Mouse (Mus musculus) stomach, postnatal 0 days (tissue): Measurements from ENCODE around the gene Pacsin3. TPM values are rescaled to one million over a fixed set of nuclear protein-coding genes. Genes with fewer than 3 reads are reported as not detected.
A peak's percentile ranks its signal among the peaks of the same experiment; 100 is the strongest.

ENCODE experiments used
- ATAC-seq: fragments of 200-750 bp; cut with Nextera tagmentation; 2 replicates; pipeline ENCODE4 v1.8.0; 2017; ENCODE audit not compliant: low FRiP score, low TSS enrichment
- DNase-seq: peaks from one replicate; pipeline ENCODE4 v3.0.0-alpha.2; 2016; ENCODE audit warnings: low spot score
- H3K27ac ChIP-seq: fragments of 300-500 bp; sonication (generic); replicated peaks from 2 replicates; pipeline ENCODE4 v1.5.1; 2014; ENCODE audit warnings: mild to moderate bottlenecking, control low read depth
- H3K27me3 ChIP-seq: fragments of 300-500 bp; sonication (generic); 2 replicates; pipeline ENCODE4 v1.6.1; 2014; ENCODE audit warnings: low read length; ENCODE audit not compliant: control insufficient read depth, insufficient read depth
- H3K36me3 ChIP-seq: fragments of 300-500 bp; sonication (generic); 2 replicates; pipeline ENCODE4 v1.6.1; 2014; ENCODE audit warnings: low read length, mixed read lengths; ENCODE audit not compliant: control insufficient read depth, insufficient read depth
- H3K4me1 ChIP-seq: fragments of 300-500 bp; sonication (generic); replicated peaks from 2 replicates; pipeline ENCODE4 v1.6.1; 2014; ENCODE audit warnings: antibody characterized with exemption; ENCODE audit not compliant: control insufficient read depth, insufficient read depth
- H3K4me2 ChIP-seq: fragments of 300-500 bp; sonication (generic); replicated peaks from 2 replicates; pipeline ENCODE4 v1.6.1; 2014; ENCODE audit warnings: low read depth, mild to moderate bottlenecking, control low read depth, moderate library complexity
- H3K4me3 ChIP-seq: fragments of 300-500 bp; sonication (generic); 2 replicates; pipeline ENCODE4 v1.5.1; 2014; ENCODE audit warnings: low read depth, low read length, control low read depth
- H3K9ac ChIP-seq: fragments of 300-500 bp; sonication (generic); 2 replicates; pipeline ENCODE4 v1.6.1; 2014; ENCODE audit warnings: mild to moderate bottlenecking, low read length, control low read depth, mixed read lengths
- H3K9me3 ChIP-seq: fragments of 300-500 bp; sonication (generic); 2 replicates; pipeline ENCODE4 v1.6.1; 2016; ENCODE audit warnings: low read length; ENCODE audit not compliant: control insufficient read depth
- CTCF ChIP-seq: IDR thresholded peaks from 2 replicates; pipeline ENCODE4 v1.5.1; 2016; ENCODE audit warnings: antibody characterized with exemption, low read depth, mild to moderate bottlenecking, moderate library complexity
- EP300 ChIP-seq: optimal IDR thresholded peaks from 2 replicates; pipeline ENCODE3; 2016; ENCODE audit warnings: antibody characterized with exemption
- WGBS: fragments of 180-500 bp; shearing (Covaris S2); extraction: QIAGEN DNeasy Blood & Tissue Kit; methylation state at CpG from one replicate; pipeline ENCODE4 v1.1.7; 2014; 5-methylcytosine and 5-hydroxymethylcytosine counted together
- polyA plus RNA-seq: library from polyadenylated mRNA; unstranded; fragments of >200 nt; fragmentation: Nextera tagmentation; extraction: Ambion mirVana; gene quantifications from 2 replicates; pipeline ENCODE4 v1.2.1, GENCODE M21; 2015

The Pacsin3 gene
- polyA plus RNA-seq, 1 experiment from 2014 or later = 46.2 TPM

GRCm38 (mm10) chr2:91263692-91264660 is 8.2 kb downstream of the Pacsin3 start:
- Histone ChIP-seq H3K27me3 (no peaks in the 10 kb centered on the region), H3K36me3 (peaks cover 30% of the 10 kb centered on the region), H3K9me3 (no peaks in the 10 kb centered on the region), H3K4me2 (peak overlapping the region; percentile 50), H3K4me1 (0 out of 2 replicates have a peak, but pooled peaks cover 2% of the 10 kb centered on the region), H3K4me3 (peak overlapping the region; percentile 78), H3K27ac (peak overlapping the region; percentile 85), H3K9ac (peak overlapping the region; percentile 96)
- WGBS = 84% methylated on average over 17 of the region's 17 CpGs
- ATAC-seq = no peak
- TF ChIP-seq EP300 = no peak
- TF ChIP-seq CTCF = no peak
- DNase-seq = no peak

GRCm38 (mm10) chr2:91264711-91265681 is 9.2 kb downstream of the Pacsin3 start, which contains the start of gene Arfgap2:
Arfgap2 (plus strand) TSS chr2:91264974.
- H3K4me1 ChIP-seq = 0 out of 2 replicates have a peak, but pooled peaks cover 2% of the 10 kb centered on the region
- peak; percentile 99 for DNase-seq
- H3K27me3 ChIP-seq = no peaks in the 10 kb centered on the region
- peak within 1 kb of the TSS; percentile 96 for H3K27ac ChIP-seq
- no peaks in the 10 kb centered on the region for H3K9me3 ChIP-seq
- 1% methylated on average over 72 of the region's 72 CpGs for WGBS
- H3K4me2 ChIP-seq = peak within 1 kb of the TSS; percentile 82
- peak within 1 kb of the TSS; percentile 96 for H3K9ac ChIP-seq
- ATAC-seq = peak; percentile 98
- peak within 1 kb of the TSS; percentile 78 for H3K4me3 ChIP-seq
- TF ChIP-seq EP300 (no peak), CTCF (peak; percentile 11; the same call in 1 of the 2 replicates)
- H3K36me3 ChIP-seq = peaks cover 36% of the 10 kb centered on the region

GRCm38 (mm10) chr2:91268042-91268441 is 12.3 kb downstream of the Pacsin3 start:
- 94% methylated on average over 3 of the region's 3 CpGs for WGBS
- no peak overlapping the region for H3K4me3 ChIP-seq

GRCm38 (mm10) chr2:91268706-91269105 is 13.0 kb downstream of the Pacsin3 start:
- WGBS = 56% methylated on average over 2 of the region's 2 CpGs
- 0 out of 2 replicates have a peak, but pooled peaks cover 2% of the 10 kb centered on the region for H3K4me1 ChIP-seq
- no peaks in the 10 kb centered on the region for H3K9me3 ChIP-seq
- no peak overlapping the region for H3K9ac ChIP-seq
- peaks cover 28% of the 10 kb centered on the region for H3K36me3 ChIP-seq
- TF ChIP-seq CTCF = no peak
- TF ChIP-seq EP300 = no peak
- H3K27ac ChIP-seq = 0 out of 2 replicates have a peak overlapping the region, but pooled peaks have one; percentile 40
- DNase-seq (peak; percentile 55), ATAC-seq (no peak)
- no peaks in the 10 kb centered on the region for H3K27me3 ChIP-seq
- no peak overlapping the region for H3K4me3 ChIP-seq
- no peak overlapping the region; the same call in 1 of the 2 replicates for H3K4me2 ChIP-seq

More at GRCm38 (mm10) chr2:91268042-91268441, 12.3 kb downstream of the Pacsin3 start:
- DNase-seq = no peak
- no peak for TF ChIP-seq EP300
- TF ChIP-seq CTCF = no peak
- Histone ChIP-seq H3K9me3 (no peaks in the 10 kb centered on the region), H3K4me1 (0 out of 2 replicates have a peak, but pooled peaks cover 2% of the 10 kb centered on the region), H3K36me3 (peaks cover 23% of the 10 kb centered on the region), H3K27ac (no peak overlapping the region), H3K4me2 (no peak overlapping the region), H3K9ac (no peak overlapping the region), H3K27me3 (no peaks in the 10 kb centered on the region)
- ATAC-seq = no peak

GRCm38 (mm10) chr2:91269687-91270133 is 14.0 kb downstream of the Pacsin3 start:
- TF ChIP-seq EP300 = no peak
- no peak for TF ChIP-seq CTCF

More at GRCm38 (mm10) chr2:91269687-91270133, 14.0 kb downstream of the Pacsin3 start:
- Histone ChIP-seq H3K9ac (no peak overlapping the region), H3K27ac (no peak overlapping the region), H3K36me3 (peaks cover 38% of the 10 kb centered on the region), H3K4me2 (no peak overlapping the region), H3K27me3 (no peaks in the 10 kb centered on the region), H3K9me3 (no peaks in the 10 kb centered on the region), H3K4me3 (no peak overlapping the region), H3K4me1 (0 out of 2 replicates have a peak, but pooled peaks cover 2% of the 10 kb centered on the region)
- ATAC-seq (no peak), DNase-seq (no peak)
- 90% methylated on average over 8 of the region's 8 CpGs for WGBS
